Mouse (Mus musculus): ENCODE data around the gene Srgap2.
"Not testable (repeated sequence)": the region's sequence is repeated elsewhere in the genome, so short reads cannot be mapped to it uniquely, and the experiment has no call there.

Srgap2 gene

GRCm38 (mm10) chr1:131280280-131280679, 246.9 kb downstream of the Srgap2 start:
- no peak for DNase-seq

- no peak for DNase-seq
These were observed 247.7 kb downstream of the Srgap2 start, which contains the start of gene Ikbke for GRCm38 (mm10) chr1:131279456-131279776. Gene Ikbke, minus strand, starts transcription at chr1:131279606.

- DNase-seq = no peak
These were observed 248.3 kb downstream of the Srgap2 start for GRCm38 (mm10) chr1:131278606-131279455.

GRCm38 (mm10) chr1:131276831-131277230, 250.3 kb downstream of the Srgap2 start:
- peak; percentile 64 to 71 for DNase-seq

GRCm38 (mm10) chr1:131275577-131275976, 251.6 kb downstream of the Srgap2 start:
- DNase-seq = no peak

- DNase-seq = peak; percentile 67 to 84
These were observed 252.2 kb downstream of the Srgap2 start for GRCm38 (mm10) chr1:131274725-131275539.

- peak; percentile 67 to 81 for DNase-seq
These were observed 257.2 kb downstream of the Srgap2 start for GRCm38 (mm10) chr1:131269797-131270578.

GRCm38 (mm10) chr1:131268776-131269175, 258.4 kb downstream of the Srgap2 start:
- no peak for DNase-seq

- no peak for DNase-seq
These were observed 263.2 kb downstream of the Srgap2 start for GRCm38 (mm10) chr1:131263905-131264304.

GRCm38 (mm10) chr1:131260309-131260656, 266.9 kb downstream of the Srgap2 start:
- peak; percentile 68 to 81 for DNase-seq

- no peak for DNase-seq
These were observed 267.4 kb downstream of the Srgap2 start for GRCm38 (mm10) chr1:131259632-131260308.

- no peak for DNase-seq
These were observed 269.9 kb downstream of the Srgap2 start for GRCm38 (mm10) chr1:131257288-131257687.

- DNase-seq = not testable (repeated sequence)
These were observed 274.5 kb downstream of the Srgap2 start for GRCm38 (mm10) chr1:131252516-131253250.

- DNase-seq = peak in 1 of 2 experiments; percentile 68
These were observed 280.4 kb downstream of the Srgap2 start for GRCm38 (mm10) chr1:131246433-131247395.

- DNase-seq = peak; percentile 74
These were observed 281.2 kb downstream of the Srgap2 start for GRCm38 (mm10) chr1:131245926-131246325.

GRCm38 (mm10) chr1:131245089-131245856, 281.9 kb downstream of the Srgap2 start, which contains the start of gene Rassf5:
Gene Rassf5, minus strand, starts transcription at chr1:131245258.
- DNase-seq = peak; percentile 75 to 88

- peak in 1 of 2 experiments; percentile 17 for DNase-seq
These were observed 282.5 kb downstream of the Srgap2 start for GRCm38 (mm10) chr1:131244536-131245088.

- DNase-seq = peak in 1 of 2 experiments; percentile 26
These were observed 284.2 kb downstream of the Srgap2 start for GRCm38 (mm10) chr1:131242956-131243355.

- no peak for DNase-seq
These were observed 287.5 kb downstream of the Srgap2 start for GRCm38 (mm10) chr1:131239576-131240193.

Measured in kidney, postnatal 25 days (tissue).